Mouse (Mus musculus): ENCODE measurements around the gene Agpat2.

DNA sequence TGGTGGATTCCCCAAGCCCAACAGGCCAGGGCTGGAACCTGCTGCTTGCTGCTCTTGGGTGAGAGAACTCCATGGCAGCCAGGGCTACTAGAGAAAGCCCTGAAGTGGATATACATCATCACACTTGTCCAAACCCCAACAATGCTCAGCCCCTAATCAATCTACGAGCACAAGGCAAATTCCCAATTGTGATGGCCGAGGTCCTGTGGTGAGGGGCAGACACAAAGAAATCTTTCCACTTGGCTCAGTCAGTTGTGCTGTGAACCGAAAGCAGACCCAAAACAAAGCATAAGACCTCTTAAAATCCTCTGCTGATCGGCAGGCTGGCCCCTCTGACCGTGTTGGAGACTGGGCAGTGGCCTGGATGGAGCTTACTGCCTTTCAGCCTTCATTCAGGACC, 29.4 kb downstream of the Agpat2 start:
- no peak for TF ChIP-seq ZNF384 (IDR thresholded peaks at IDR 0.05; ENCODE audit: low read depth, low read length)
- TF ChIP-seq CHD2 (IDR thresholded peaks at IDR 0.05; ENCODE audit: low read depth, low read length), result no peak
- TF ChIP-seq ZC3H11A (IDR thresholded peaks at IDR 0.05; ENCODE audit: borderline replicate concordance, low read depth, low read length), result no peak
